Mouse (Mus musculus): ENCODE results near the gene Midn.

The Midn gene

GRCm38 (mm10) chr10:80147719-80148601 lies at the start of gene Midn:
Midn (plus strand) TSS chr10:80148272.
- no peak for DNase-seq (ENCODE audit: low spot score in 2 of 2)

GRCm38 (mm10) chr10:80098630-80099029 lies 49.4 kb upstream of the Midn start:
- no peak for DNase-seq (ENCODE audit: low spot score in 2 of 2)

GRCm38 (mm10) chr10:80100982-80101381 lies 47.1 kb upstream of the Midn start:
- no peak for DNase-seq (ENCODE audit: low spot score in 2 of 2)

GRCm38 (mm10) chr10:80102216-80102915 lies 45.7 kb upstream of the Midn start:
- DNase-seq (ENCODE audit: low spot score in 2 of 2), result peak; percentile 51 to 67

GRCm38 (mm10) chr10:80103032-80103431 lies 45.0 kb upstream of the Midn start:
- no peak for DNase-seq (ENCODE audit: low spot score in 2 of 2)

GRCm38 (mm10) chr10:80104181-80104580 lies 43.9 kb upstream of the Midn start:
- DNase-seq (ENCODE audit: low spot score in 2 of 2), result no peak

- no peak for DNase-seq (ENCODE audit: low spot score in 2 of 2)
These were observed 42.6 kb upstream of the Midn start, which contains the start of gene Sbno2 for GRCm38 (mm10) chr10:80105460-80105859. Sbno2 (minus strand) TSS chr10:80105571.

GRCm38 (mm10) chr10:80105926-80106325 lies 42.1 kb upstream of the Midn start:
- no peak for DNase-seq (ENCODE audit: low spot score in 2 of 2)

- no peak for DNase-seq (ENCODE audit: low spot score in 2 of 2)
These were observed 40.4 kb upstream of the Midn start for GRCm38 (mm10) chr10:80107678-80108077.

GRCm38 (mm10) chr10:80114341-80115284 lies 33.5 kb upstream of the Midn start:
- DNase-seq (ENCODE audit: low spot score in 2 of 2), result peak; percentile 71 to 84

- DNase-seq (ENCODE audit: low spot score in 2 of 2), result peak; percentile 95 to 99
These were observed 32.7 kb upstream of the Midn start, which contains the start of gene Stk11 for GRCm38 (mm10) chr10:80115290-80115943. Stk11 (plus strand) TSS chr10:80115803.

GRCm38 (mm10) chr10:80115944-80116335 lies 32.1 kb upstream of the Midn start:
- DNase-seq (ENCODE audit: low spot score in 2 of 2), result no peak

- DNase-seq (ENCODE audit: low spot score in 2 of 2), result no peak
These were observed 31.5 kb upstream of the Midn start for GRCm38 (mm10) chr10:80116563-80116926.

GRCm38 (mm10) chr10:80116927-80117691 lies 31.0 kb upstream of the Midn start:
- DNase-seq (ENCODE audit: low spot score in 2 of 2), result no peak

GRCm38 (mm10) chr10:80117736-80118135 lies 30.3 kb upstream of the Midn start:
- DNase-seq (ENCODE audit: low spot score in 2 of 2), result no peak

GRCm38 (mm10) chr10:80118552-80118951 lies 29.5 kb upstream of the Midn start:
- no peak for DNase-seq (ENCODE audit: low spot score in 2 of 2)

- DNase-seq (ENCODE audit: low spot score in 2 of 2), result no peak
These were observed 27.9 kb upstream of the Midn start for GRCm38 (mm10) chr10:80120146-80120545.

GRCm38 (mm10) chr10:80121639-80122038 lies 26.4 kb upstream of the Midn start:
- DNase-seq (ENCODE audit: low spot score in 2 of 2), result no peak

- no peak for DNase-seq (ENCODE audit: low spot score in 2 of 2)
These were observed 24.0 kb upstream of the Midn start for GRCm38 (mm10) chr10:80123932-80124562.

- no peak for DNase-seq (ENCODE audit: low spot score in 2 of 2)
These were observed 20.2 kb upstream of the Midn start for GRCm38 (mm10) chr10:80127920-80128319.

All from frontal cortex, postnatal 25 days (tissue).